Mouse (Mus musculus) bone marrow macrophage, adult 2 months (primary cell): ENCODE results near the gene Abcc9. TPM values are rescaled to one million over a fixed set of nuclear protein-coding genes. Genes with fewer than 3 reads are reported as not detected.

Experiments
- H3K27ac ChIP-seq: 2 replicates; pipeline ENCODE4 v1.5.1; 2012; ENCODE audit warnings: low read depth, low read length; ENCODE audit not compliant: insufficient read depth
- H3K4me1 ChIP-seq: 2 replicates; pipeline ENCODE4 v1.6.1; 2012; ENCODE audit warnings: low read length; ENCODE audit not compliant: control insufficient read depth, insufficient read depth
- H3K4me3 ChIP-seq: 2 replicates; pipeline ENCODE4 v1.5.1; 2012; ENCODE audit warnings: mild to moderate bottlenecking, low read length, moderate library complexity; ENCODE audit not compliant: insufficient read depth
- CTCF ChIP-seq: IDR thresholded peaks from 2 replicates; pipeline ENCODE4 v1.5.1; 2012; ENCODE audit warnings: low read depth, mild to moderate bottlenecking, low read length, moderate library complexity
- POLR2A ChIP-seq: IDR thresholded peaks from 2 replicates; pipeline ENCODE4 v1.6.1; 2012; ENCODE audit warnings: mild to moderate bottlenecking, low read depth, low read length, borderline replicate concordance
- polyA plus RNA-seq: library from polyadenylated mRNA; stranded (reverse); fragments of >200 nt; gene quantifications from 2 replicates; pipeline ENCODE4 v1.2.4, GENCODE M21; 2012; ENCODE audit not compliant: missing spikeins, insufficient read depth, insufficient read length

Gene Abcc9
- polyA plus RNA-seq, 1 experiment = not detected

- Histone ChIP-seq H3K4me3 (no peak overlapping the region), H3K4me1 (peaks cover 14% of the 10 kb centered on the region), H3K27ac (no peak overlapping the region)
- TF ChIP-seq CTCF (no peak), POLR2A (no peak)
Measured at GRCm38 (mm10) chr6:142710690-142711089, 8.6 kb upstream of the Abcc9 start.

DNA sequence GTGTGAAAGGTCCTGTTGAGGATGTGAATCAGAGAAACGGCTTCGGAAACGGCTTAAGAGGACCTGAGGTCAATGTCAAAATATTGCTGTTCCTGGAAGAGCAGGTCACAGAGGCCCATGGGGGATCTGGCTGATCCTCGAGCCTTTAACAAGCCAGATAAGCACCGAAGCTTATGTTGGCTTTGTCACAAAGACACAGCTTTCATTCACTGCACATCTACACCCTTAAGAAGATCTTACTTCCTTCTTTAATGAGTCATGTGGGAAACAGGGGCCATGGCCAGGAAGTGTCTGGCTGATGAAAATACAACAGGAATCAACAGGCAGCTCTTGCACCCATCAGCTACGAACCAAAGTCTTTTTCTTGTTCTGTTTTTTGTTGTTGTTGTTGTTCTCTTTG is 6.3 kb upstream of the Abcc9 start:
- Histone ChIP-seq H3K4me1 (peaks cover 11% of the 10 kb centered on the region), H3K27ac (no peak overlapping the region), H3K4me3 (no peak overlapping the region)
- no peak for TF ChIP-seq CTCF

GRCm38 (mm10) chr6:142706688-142707087 is 4.6 kb upstream of the Abcc9 start:
- no peak for TF ChIP-seq CTCF
- TF ChIP-seq POLR2A = no peak
- Histone ChIP-seq H3K4me1 (peaks cover 11% of the 10 kb centered on the region), H3K4me3 (no peak overlapping the region), H3K27ac (no peak overlapping the region)

DNA sequence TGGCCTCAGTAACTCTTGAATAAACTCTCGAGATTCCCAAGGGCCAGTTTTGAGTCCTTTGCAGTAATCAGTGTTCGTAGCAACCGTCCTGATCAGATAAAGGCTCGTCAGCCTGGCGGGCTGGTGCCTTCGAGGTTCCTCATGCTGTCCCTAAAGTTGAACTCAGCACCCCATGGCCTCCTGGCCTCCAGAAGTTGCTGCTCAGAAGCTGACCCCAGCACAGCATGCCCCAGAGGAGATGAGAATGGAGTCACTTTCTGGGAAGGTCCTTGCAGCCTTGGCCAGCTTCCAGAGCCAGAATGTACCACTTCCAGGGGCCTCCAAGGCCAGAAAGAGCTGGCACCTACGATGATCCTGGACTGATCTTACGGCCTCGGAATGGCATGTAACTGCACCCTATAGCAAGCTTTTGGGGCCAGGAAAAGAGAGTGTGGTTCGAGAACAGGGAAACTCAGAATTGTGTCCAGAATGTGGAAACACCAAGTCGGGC is 1.4 kb upstream of the Abcc9 start:
- TF ChIP-seq POLR2A (no peak), CTCF (no peak)
- no peak overlapping the region for H3K27ac ChIP-seq
- H3K4me3 ChIP-seq = no peak overlapping the region
- H3K4me1 ChIP-seq = peaks cover 6% of the 10 kb centered on the region

DNA sequence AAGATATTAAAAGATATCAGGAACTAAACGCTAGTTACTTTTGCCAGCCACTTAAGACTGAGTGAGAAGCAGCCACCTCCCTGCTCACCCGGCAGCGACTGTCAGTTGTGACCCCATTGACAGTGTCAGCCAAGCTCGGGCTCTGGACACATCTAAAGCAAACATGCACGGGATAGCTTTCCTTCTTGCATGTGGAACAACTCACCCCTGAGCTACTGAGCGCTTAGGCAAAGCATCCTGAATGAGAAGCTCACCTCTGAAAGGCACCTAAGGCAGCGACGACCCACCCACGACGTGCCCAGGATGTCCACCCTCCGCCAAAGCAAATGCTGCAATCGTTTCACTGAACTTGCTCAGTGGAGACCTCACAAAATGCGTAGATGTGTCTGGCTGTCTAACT is 954 bp downstream of the Abcc9 start:
- no peak overlapping the region for H3K27ac ChIP-seq

DNA sequence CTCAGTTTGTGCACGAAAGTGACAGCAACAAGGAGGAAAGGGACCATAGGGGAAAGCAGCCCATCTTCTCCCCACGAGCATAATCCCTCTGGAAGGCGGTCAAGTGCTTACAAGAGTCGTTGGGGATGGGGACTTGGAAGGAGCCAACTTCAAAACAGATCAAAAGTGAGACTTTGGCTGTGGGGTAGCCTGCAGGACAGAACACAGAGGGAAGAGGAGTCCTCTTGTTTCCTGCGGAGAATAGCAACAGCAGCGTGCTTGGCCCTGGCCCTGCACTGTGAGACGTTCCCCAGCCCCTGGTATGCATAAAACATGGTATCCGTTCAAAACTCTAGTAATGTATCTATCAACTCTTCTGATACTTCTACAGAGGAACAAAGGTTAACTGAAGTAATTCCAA is 1.4 kb downstream of the Abcc9 start:
- Histone ChIP-seq H3K4me1 (no peaks in the 10 kb centered on the region), H3K27ac (no peak overlapping the region), H3K4me3 (no peak overlapping the region)
- TF ChIP-seq POLR2A = no peak
- no peak for TF ChIP-seq CTCF

More for the DNA sequence above, 954 bp downstream of the Abcc9 start:
- no peaks in the 10 kb centered on the region for H3K4me1 ChIP-seq
- H3K4me3 ChIP-seq = no peak overlapping the region
- TF ChIP-seq CTCF (no peak), POLR2A (no peak)

- Histone ChIP-seq H3K4me3 (no peak overlapping the region), H3K4me1 (no peaks in the 10 kb centered on the region), H3K27ac (no peak overlapping the region)
- TF ChIP-seq CTCF (no peak), POLR2A (no peak)
Measured at GRCm38 (mm10) chr6:142692085-142692484, 10.0 kb downstream of the Abcc9 start.

- Histone ChIP-seq H3K4me1 (no peaks in the 10 kb centered on the region), H3K4me3 (no peak overlapping the region), H3K27ac (no peak overlapping the region)
- TF ChIP-seq POLR2A = no peak
- no peak for TF ChIP-seq CTCF
Measured at GRCm38 (mm10) chr6:142689673-142690072, 12.4 kb downstream of the Abcc9 start.

- no peak overlapping the region for H3K27ac ChIP-seq
- TF ChIP-seq CTCF (no peak), POLR2A (no peak)
- H3K4me3 ChIP-seq = no peak overlapping the region
- H3K4me1 ChIP-seq = no peaks in the 10 kb centered on the region
Measured at GRCm38 (mm10) chr6:142682985-142683691, 19.0 kb downstream of the Abcc9 start.

DNA sequence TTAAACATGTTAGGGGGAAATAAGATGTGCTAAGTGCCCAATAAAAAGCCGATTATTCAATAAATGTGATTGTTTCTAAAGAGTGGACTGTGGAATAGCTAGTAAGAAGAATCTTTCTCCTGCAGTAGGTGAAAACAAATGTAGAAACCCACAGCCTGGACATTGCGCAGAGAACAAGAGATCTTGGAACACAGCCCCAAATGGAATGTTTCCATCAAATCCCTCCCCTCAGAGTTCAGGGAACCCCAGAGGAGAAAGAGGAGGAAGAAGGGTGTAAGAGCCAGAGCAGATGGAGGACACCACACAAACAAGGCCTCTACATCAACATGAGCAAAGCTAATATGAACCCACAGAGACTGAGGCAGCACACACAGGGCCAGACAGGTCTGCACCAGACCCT is 32.1 kb downstream of the Abcc9 start:
- Histone ChIP-seq H3K4me1 (no peaks in the 10 kb centered on the region), H3K4me3 (no peak overlapping the region), H3K27ac (no peak overlapping the region)
- TF ChIP-seq CTCF (no peak), POLR2A (no peak)
